Mouse (Mus musculus): ENCODE measurements at regions not wholly inside any gene's neighbourhood (a gene's known extent, or its start where the extent isn't known, plus 50 kb on each side); places are given as distances from the start of the nearest gene placed in this dataset.

DNA sequence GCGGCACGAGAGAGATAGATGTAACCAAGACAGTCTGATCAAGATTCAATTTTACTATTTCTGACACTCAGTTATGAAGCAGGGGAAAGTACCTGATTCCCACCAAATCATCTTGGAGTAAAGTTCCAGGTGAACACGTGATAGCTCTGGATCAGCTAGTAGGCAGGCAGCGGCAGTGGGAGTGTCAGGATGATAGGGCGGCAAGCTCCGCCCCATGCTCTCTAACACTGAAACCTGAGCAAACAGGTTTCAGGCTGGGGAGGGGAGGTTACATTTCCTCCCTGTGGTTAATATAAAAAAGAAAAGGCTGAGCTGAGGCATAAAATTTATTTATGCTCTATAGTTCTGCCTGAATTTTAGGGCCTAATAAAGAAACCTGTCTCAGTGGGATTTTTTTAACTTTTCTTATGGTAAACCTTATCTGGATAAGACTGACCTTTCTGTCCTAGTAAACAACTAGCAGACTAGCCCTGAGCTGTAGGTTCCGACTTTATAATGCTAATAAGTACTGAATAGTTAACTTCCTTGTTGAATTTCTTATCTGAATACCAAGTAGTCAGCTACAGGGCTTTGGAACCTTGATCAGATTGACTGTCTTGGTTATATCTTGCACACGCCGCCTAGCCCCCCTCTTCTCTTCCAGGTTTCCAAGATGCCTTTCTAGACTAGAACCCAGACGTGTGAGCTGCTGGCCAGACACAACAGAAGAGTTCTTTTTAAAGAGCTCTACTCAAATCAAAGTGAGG, 254.9 kb upstream of the Dab2 start:
- H3K4me1 ChIP-seq (replicated peaks; ENCODE audit: low read depth, low read length), result peaks cover 21% of the 10 kb centered on the region
- TF ChIP-seq POU5F1 (IDR thresholded peaks at IDR 0.05; ENCODE audit: borderline replicate concordance, low read length) (no peak), CTCF (conservative IDR thresholded peaks at IDR 0.05; ENCODE audit: low read length) (no peak), NANOG (IDR thresholded peaks at IDR 0.05; ENCODE audit: borderline replicate concordance, low read length) (peak; percentile 16; the same call in 1 of the 2 replicates)
- H3K9me3 ChIP-seq (ENCODE audit: low read length), result peaks cover 46% of the 10 kb centered on the region
- H3K4me3 ChIP-seq (replicated peaks; ENCODE audit: low read length), result peak overlapping the region; percentile 73
- no peaks in the 10 kb centered on the region for H3K27me3 ChIP-seq (ENCODE audit: insufficient read depth, low read length)
- H3K36me3 ChIP-seq (ENCODE audit: insufficient read depth, low read length), result peaks cover 23% of the 10 kb centered on the region; the same call in 1 of the 2 replicates

DNA sequence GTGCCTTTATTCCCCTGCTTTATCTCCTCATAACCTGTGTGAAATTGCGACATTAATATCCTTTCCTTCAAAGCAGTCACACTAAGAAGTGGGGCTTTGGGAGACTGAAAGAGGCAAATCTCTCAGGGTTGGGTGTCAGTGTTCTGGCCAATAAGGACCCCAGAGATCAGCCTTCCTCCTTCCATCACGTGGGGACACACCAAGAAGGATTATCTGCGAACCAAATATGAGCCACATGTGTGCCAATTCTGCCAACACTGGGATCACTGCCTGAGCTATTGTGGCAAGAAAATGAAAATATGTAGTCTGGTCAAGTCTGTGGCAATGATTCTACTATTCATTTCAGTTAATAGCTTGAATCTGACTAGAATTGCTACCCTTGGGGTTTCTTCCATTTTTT, 243.9 kb upstream of the Dab2 start:
- Histone ChIP-seq H3K36me3 (ENCODE audit: insufficient read depth, low read length) (no peaks in the 10 kb centered on the region), H3K9me3 (ENCODE audit: low read length) (peaks cover 14% of the 10 kb centered on the region), H3K4me3 (replicated peaks; ENCODE audit: low read length) (no peak overlapping the region), H3K4me1 (replicated peaks; ENCODE audit: low read depth, low read length) (peaks cover 8% of the 10 kb centered on the region), H3K27me3 (ENCODE audit: insufficient read depth, low read length) (no peaks in the 10 kb centered on the region)
- no peak for TF ChIP-seq CTCF (conservative IDR thresholded peaks at IDR 0.05; ENCODE audit: low read length)
- no peak for TF ChIP-seq NANOG (IDR thresholded peaks at IDR 0.05; ENCODE audit: borderline replicate concordance, low read length)
- TF ChIP-seq POU5F1 (IDR thresholded peaks at IDR 0.05; ENCODE audit: borderline replicate concordance, low read length), result no peak

- H3K4me1 ChIP-seq (replicated peaks; ENCODE audit: low read depth, low read length), result peaks cover 8% of the 10 kb centered on the region
Observed at GRCm38 (mm10) chr15:6056887-6057626, 242.5 kb upstream of the Dab2 start.

GRCm38 (mm10) chr15:6059361-6059760, 240.2 kb upstream of the Dab2 start:
- TF ChIP-seq NANOG (IDR thresholded peaks at IDR 0.05; ENCODE audit: borderline replicate concordance, low read length) (no peak), POU5F1 (IDR thresholded peaks at IDR 0.05; ENCODE audit: borderline replicate concordance, low read length) (no peak), CTCF (conservative IDR thresholded peaks at IDR 0.05; ENCODE audit: low read length) (no peak)

More at GRCm38 (mm10) chr15:6056887-6057626, 242.5 kb upstream of the Dab2 start:
- Histone ChIP-seq H3K27me3 (ENCODE audit: insufficient read depth, low read length) (no peaks in the 10 kb centered on the region), H3K9me3 (ENCODE audit: low read length) (peaks cover 15% of the 10 kb centered on the region), H3K4me3 (replicated peaks; ENCODE audit: low read length) (0 out of 2 replicates have a peak overlapping the region, but pooled peaks have one; percentile 20), H3K36me3 (ENCODE audit: insufficient read depth, low read length) (no peaks in the 10 kb centered on the region)
- TF ChIP-seq NANOG (IDR thresholded peaks at IDR 0.05; ENCODE audit: borderline replicate concordance, low read length) (no peak), CTCF (conservative IDR thresholded peaks at IDR 0.05; ENCODE audit: low read length) (no peak), POU5F1 (IDR thresholded peaks at IDR 0.05; ENCODE audit: borderline replicate concordance, low read length) (no peak)

GRCm38 (mm10) chr15:6059790-6060189, 239.8 kb upstream of the Dab2 start:
- no peaks in the 10 kb centered on the region for H3K27me3 ChIP-seq (ENCODE audit: insufficient read depth, low read length)
- no peaks in the 10 kb centered on the region for H3K36me3 ChIP-seq (ENCODE audit: insufficient read depth, low read length)
- H3K4me3 ChIP-seq (replicated peaks; ENCODE audit: low read length), result no peak overlapping the region
- peaks cover 15% of the 10 kb centered on the region for H3K9me3 ChIP-seq (ENCODE audit: low read length)
- H3K4me1 ChIP-seq (replicated peaks; ENCODE audit: low read depth, low read length), result peaks cover 8% of the 10 kb centered on the region
- TF ChIP-seq NANOG (IDR thresholded peaks at IDR 0.05; ENCODE audit: borderline replicate concordance, low read length) (no peak), POU5F1 (IDR thresholded peaks at IDR 0.05; ENCODE audit: borderline replicate concordance, low read length) (no peak), CTCF (conservative IDR thresholded peaks at IDR 0.05; ENCODE audit: low read length) (no peak)

More at GRCm38 (mm10) chr15:6059361-6059760, 240.2 kb upstream of the Dab2 start:
- no peaks in the 10 kb centered on the region for H3K27me3 ChIP-seq (ENCODE audit: insufficient read depth, low read length)
- H3K4me1 ChIP-seq (replicated peaks; ENCODE audit: low read depth, low read length), result peaks cover 8% of the 10 kb centered on the region
- no peak overlapping the region for H3K4me3 ChIP-seq (replicated peaks; ENCODE audit: low read length)
- H3K9me3 ChIP-seq (ENCODE audit: low read length), result peaks cover 15% of the 10 kb centered on the region
- H3K36me3 ChIP-seq (ENCODE audit: insufficient read depth, low read length), result no peaks in the 10 kb centered on the region

DNA sequence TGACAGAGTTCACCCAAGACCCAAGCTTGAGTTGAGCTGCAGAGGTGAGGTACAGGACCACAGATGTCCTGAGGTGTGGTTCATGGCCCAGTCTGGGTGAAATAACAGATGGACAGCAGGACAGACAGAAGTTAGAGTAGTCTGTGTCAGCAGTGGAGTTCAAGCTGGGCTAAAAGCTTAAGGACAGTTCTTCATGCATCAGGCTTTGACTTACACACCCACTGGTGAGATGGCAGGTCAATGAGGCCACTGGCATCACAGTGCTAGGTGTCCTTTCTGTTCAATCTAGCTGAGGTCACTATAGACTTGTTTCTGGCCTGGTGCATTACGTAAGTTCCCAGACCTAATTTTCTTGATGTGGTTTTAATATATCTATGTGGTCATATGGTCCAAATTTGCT, 238.9 kb upstream of the Dab2 start:
- Histone ChIP-seq H3K4me3 (replicated peaks; ENCODE audit: low read length) (no peak overlapping the region), H3K27me3 (ENCODE audit: insufficient read depth, low read length) (no peaks in the 10 kb centered on the region), H3K4me1 (replicated peaks; ENCODE audit: low read depth, low read length) (peaks cover 8% of the 10 kb centered on the region), H3K36me3 (ENCODE audit: insufficient read depth, low read length) (no peaks in the 10 kb centered on the region), H3K9me3 (ENCODE audit: low read length) (peaks cover 15% of the 10 kb centered on the region)
- TF ChIP-seq POU5F1 (IDR thresholded peaks at IDR 0.05; ENCODE audit: borderline replicate concordance, low read length) (no peak), CTCF (conservative IDR thresholded peaks at IDR 0.05; ENCODE audit: low read length) (no peak), NANOG (IDR thresholded peaks at IDR 0.05; ENCODE audit: borderline replicate concordance, low read length) (no peak)

DNA sequence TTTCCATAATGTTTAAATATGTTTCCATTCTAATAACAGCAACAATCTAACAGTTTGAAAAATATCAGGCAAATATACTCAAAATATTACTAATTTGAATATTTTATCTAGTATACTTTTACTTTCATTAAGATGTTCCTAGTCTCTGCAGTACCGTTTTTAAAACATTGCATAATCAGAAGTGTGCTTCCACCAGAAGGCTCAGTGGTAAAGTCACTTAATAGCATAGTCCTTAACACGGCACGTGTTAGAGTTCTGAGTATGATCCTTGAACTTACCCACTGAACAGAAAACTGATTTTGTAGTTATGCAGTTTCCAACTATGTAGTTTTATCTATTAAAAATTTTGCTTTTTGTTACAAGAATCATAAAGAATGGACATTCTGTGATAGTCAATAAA, 234.5 kb upstream of the Dab2 start:
- TF ChIP-seq CTCF (conservative IDR thresholded peaks at IDR 0.05; ENCODE audit: low read length), result no peak
- no peak for TF ChIP-seq POU5F1 (IDR thresholded peaks at IDR 0.05; ENCODE audit: borderline replicate concordance, low read length)
- no peak for TF ChIP-seq NANOG (IDR thresholded peaks at IDR 0.05; ENCODE audit: borderline replicate concordance, low read length)
- H3K9me3 ChIP-seq (ENCODE audit: low read length), result peaks cover 10% of the 10 kb centered on the region
- H3K27me3 ChIP-seq (ENCODE audit: insufficient read depth, low read length), result no peaks in the 10 kb centered on the region
- H3K4me1 ChIP-seq (replicated peaks; ENCODE audit: low read depth, low read length), result no peaks in the 10 kb centered on the region
- no peak overlapping the region for H3K4me3 ChIP-seq (replicated peaks; ENCODE audit: low read length)
- H3K36me3 ChIP-seq (ENCODE audit: insufficient read depth, low read length), result no peaks in the 10 kb centered on the region

- Histone ChIP-seq H3K4me1 (replicated peaks; ENCODE audit: low read depth, low read length) (no peaks in the 10 kb centered on the region), H3K9me3 (ENCODE audit: low read length) (no peaks in the 10 kb centered on the region), H3K27me3 (ENCODE audit: insufficient read depth, low read length) (no peaks in the 10 kb centered on the region), H3K36me3 (ENCODE audit: insufficient read depth, low read length) (no peaks in the 10 kb centered on the region), H3K4me3 (replicated peaks; ENCODE audit: low read length) (no peak overlapping the region)
- no peak for TF ChIP-seq NANOG (IDR thresholded peaks at IDR 0.05; ENCODE audit: borderline replicate concordance, low read length)
- TF ChIP-seq POU5F1 (IDR thresholded peaks at IDR 0.05; ENCODE audit: borderline replicate concordance, low read length), result no peak
- no peak for TF ChIP-seq CTCF (conservative IDR thresholded peaks at IDR 0.05; ENCODE audit: low read length)
Observed at GRCm38 (mm10) chr15:6067380-6067779, 232.2 kb upstream of the Dab2 start.

All from E14TG2a.4 (cell line).